Mouse (Mus musculus): ENCODE results near the gene Pdss1. TPM values are rescaled to one million over a fixed set of nuclear protein-coding genes. Genes with fewer than 3 reads are reported as not detected.

Gene Pdss1
- polyA plus RNA-seq, 1 experiment from 2014 or later = 23.8 TPM

GRCm38 (mm10) chr2:22962970-22963369 is 67.6 kb downstream of the Pdss1 start:
- ATAC-seq (replicated peaks) = no peak
- Histone ChIP-seq H3K9me3 (no peaks in the 10 kb centered on the region), H3K27ac (replicated peaks) (no peak overlapping the region), H3K9ac (replicated peaks) (no peak overlapping the region), H3K4me1 (no peaks in the 10 kb centered on the region), H3K4me2 (replicated peaks) (no peak overlapping the region), H3K4me3 (no peak overlapping the region), H3K36me3 (no peaks in the 10 kb centered on the region), H3K27me3 (no peaks in the 10 kb centered on the region)
- WGBS = 93% methylated on average over 3 of the region's 3 CpGs

- Histone ChIP-seq H3K4me3 (no peak overlapping the region), H3K27me3 (no peaks in the 10 kb centered on the region), H3K9me3 (no peaks in the 10 kb centered on the region), H3K36me3 (no peaks in the 10 kb centered on the region), H3K4me1 (no peaks in the 10 kb centered on the region), H3K27ac (replicated peaks) (no peak overlapping the region), H3K4me2 (replicated peaks) (no peak overlapping the region), H3K9ac (replicated peaks) (no peak overlapping the region)
- no peak for ATAC-seq (replicated peaks)
- 76% methylated on average over 3 of the region's 3 CpGs for WGBS
Measured at GRCm38 (mm10) chr2:22977387-22977973, 82.2 kb downstream of the Pdss1 start.

- H3K4me2 ChIP-seq (replicated peaks) = no peak overlapping the region
- H3K27me3 ChIP-seq = no peaks in the 10 kb centered on the region
- H3K36me3 ChIP-seq = no peaks in the 10 kb centered on the region
- H3K4me3 ChIP-seq = no peak overlapping the region
- H3K27ac ChIP-seq (replicated peaks) = peak overlapping the region; percentile 27
- no peaks in the 10 kb centered on the region for H3K9me3 ChIP-seq
- peak; percentile 63 for ATAC-seq (replicated peaks)
- 56% methylated on average over 2 of the region's 2 CpGs for WGBS
- H3K9ac ChIP-seq (replicated peaks) = no peak overlapping the region
- peaks cover 12% of the 10 kb centered on the region; the same call in 1 of the 2 replicates for H3K4me1 ChIP-seq
Measured at GRCm38 (mm10) chr2:22985973-22986657, 90.8 kb downstream of the Pdss1 start.

Other genes starting within 250 kb of the Pdss1 start
- 0.79 and 1.0 TPM in 2 replicates for gene Apbb1ip, start 121.4 kb upstream of the Pdss1 start, polyA plus RNA-seq (2015; fragmentation: Nextera tagmentation; extraction: Ambion mirVana)
- 57.7 and 58.1 TPM in 2 replicates for gene Abi1, start 144.7 kb downstream of the Pdss1 start, polyA plus RNA-seq (2015; fragmentation: Nextera tagmentation; extraction: Ambion mirVana)
- 75.1 and 75.3 TPM in 2 replicates for gene Acbd5, start 172.6 kb downstream of the Pdss1 start, polyA plus RNA-seq (2015; fragmentation: Nextera tagmentation; extraction: Ambion mirVana)